ENCODE assay signal across 12 mouse cellular contexts in genomic region chr2:14631590-14631989, GRCm38 (mm10). TPM values are rescaled to one million over a fixed set of nuclear protein-coding genes. Genes with fewer than 3 reads are reported as not detected.
A peak's percentile ranks its signal among the peaks of the same experiment; 100 is the strongest.
DNase-seq lines count a peak whose midpoint lies in the region; ATAC-seq and TF ChIP-seq lines count a peak whose summit lies in the region.
"Had no signal": no experiment of that assay in that cellular context is flagged by ENCODE, and none has a peak within 500 bp of the region (broad histone marks: within the 10 kb centered on the region; RNA-seq: fewer than 3 reads in every experiment).

No protein-coding gene starts in this region.

- 63% methylated on average over 1 of the region's 1 CpGs for WGBS in liver, embryonic 11.5 days
- WGBS in midbrain, embryonic 14.5 days: 93% methylated on average over 1 of the region's 1 CpGs

- H3K4me1 ChIP-seq in liver, embryonic 11.5 days (replicated peaks; ENCODE audit: control insufficient read depth, insufficient read depth, low read length): no peaks in the 10 kb centered on the region
- no peaks in the 10 kb centered on the region for H3K4me1 ChIP-seq in midbrain, embryonic 14.5 days (ENCODE audit: control insufficient read depth, insufficient read depth, low read length)
- H3K4me1 ChIP-seq: limb, embryonic 15.5 days had no signal

- H3K27ac ChIP-seq in gastrocnemius, adult 2 months: no peak overlapping the region
- no peak overlapping the region for H3K27ac ChIP-seq in liver, embryonic 11.5 days (ENCODE audit: low read depth, low read length)
- H3K27ac ChIP-seq in midbrain, embryonic 14.5 days (replicated peaks; ENCODE audit: low read depth, low read length): no peak overlapping the region
- H3K27ac ChIP-seq: heart, adult 2 months; kidney, postnatal 0 days; limb, embryonic 15.5 days had no signal

- intact Hi-C loops in gastrocnemius, adult 2 months (cut with DNase I): no loop called here

- peak; percentile 21 for DNase-seq in gastrocnemius, adult 2 months
- no peak for DNase-seq in gastrocnemius, postnatal 4 days (ENCODE audit: low spot score in 2 of 2)
- no peak for DNase-seq in liver, embryonic 11.5 days (ENCODE audit: low spot score)
- peak; percentile 39 for DNase-seq in skeletal muscle tissue, adult 2 months (ENCODE audit: low read depth, low spot score)
- no peak for DNase-seq in right cerebral cortex, postnatal 36 days (ENCODE audit: low spot score in 2 of 2)
- DNase-seq in right cerebral cortex, postnatal 4 days: no peak
- no peak for DNase-seq in midbrain, embryonic 14.5 days
- DNase-seq: adrenal gland, postnatal 10 days had no signal

- no peaks in the 10 kb centered on the region for H3K36me3 ChIP-seq in liver, embryonic 11.5 days (ENCODE audit: control insufficient read depth, insufficient read depth, low read length)
- no peaks in the 10 kb centered on the region for H3K36me3 ChIP-seq in midbrain, embryonic 14.5 days (ENCODE audit: control insufficient read depth, insufficient read depth, low read length)
- H3K36me3 ChIP-seq: limb, embryonic 15.5 days had no signal

- no peak overlapping the region for H3K4me3 ChIP-seq in gastrocnemius, adult 2 months
- H3K4me3 ChIP-seq in liver, embryonic 11.5 days (ENCODE audit: low read depth, low read length): no peak overlapping the region
- no peak overlapping the region for H3K4me3 ChIP-seq in midbrain, embryonic 14.5 days (replicated peaks; ENCODE audit: low read depth, low read length)
- H3K4me3 ChIP-seq: heart, adult 2 months; limb, embryonic 15.5 days had no signal

- peak; percentile 96 for ATAC-seq in CD4-positive, CD25-positive, alpha-beta regulatory T cell, adult 4 months
- peak; percentile 53; the same call in 1 of the 2 replicates for ATAC-seq in liver, embryonic 11.5 days (replicated peaks; ENCODE audit: low FRiP score)
- ATAC-seq in midbrain, embryonic 14.5 days (ENCODE audit: low FRiP score, low TSS enrichment): no peak

- H3K4me2 ChIP-seq in liver, embryonic 11.5 days: no peak overlapping the region
- H3K4me2 ChIP-seq in midbrain, embryonic 14.5 days (ENCODE audit: low read length): no peak overlapping the region
- H3K4me2 ChIP-seq: limb, embryonic 15.5 days had no signal

- no peak for TF ChIP-seq CTCF in gastrocnemius, adult 2 months (IDR thresholded peaks at IDR 0.05)

- H3K9me3 ChIP-seq in liver, embryonic 11.5 days (ENCODE audit: control insufficient read depth, low read length): no peaks in the 10 kb centered on the region
- H3K9me3 ChIP-seq in midbrain, embryonic 14.5 days (ENCODE audit: control insufficient read depth, low read length): no peaks in the 10 kb centered on the region
- H3K9me3 ChIP-seq: limb, embryonic 15.5 days had no signal

- H3K27me3 ChIP-seq in liver, embryonic 11.5 days (replicated peaks; ENCODE audit: control insufficient read depth, insufficient read depth, low read length): no peaks in the 10 kb centered on the region
- H3K27me3 ChIP-seq in midbrain, embryonic 14.5 days (ENCODE audit: control insufficient read depth, insufficient read depth, low read length): no peaks in the 10 kb centered on the region
- H3K27me3 ChIP-seq: limb, embryonic 15.5 days had no signal

- H3K9ac ChIP-seq in liver, embryonic 11.5 days (ENCODE audit: low read depth, low read length): no peak overlapping the region
- H3K9ac ChIP-seq in midbrain, embryonic 14.5 days (replicated peaks; ENCODE audit: low read length): no peak overlapping the region
- H3K9ac ChIP-seq: limb, embryonic 15.5 days had no signal

RNA-seq across cellular contexts. Expression of gene Cacnb2, which starts 28.7 kb away (rescaled TPM):
- under 1 TPM; 0.51 to 0.73 TPM for total RNA-seq in gastrocnemius, adult 2 months (2021)
- total RNA-seq in gastrocnemius, postnatal 4 days (2021): 1 to 10 TPM; 2.7 to 3.1 TPM
- under 1 TPM in 1 of 2 experiments, not detected in 1; 0.24 TPM for polyA plus RNA-seq in CD4-positive, CD25-positive, alpha-beta regulatory T cell, adult 4 months (2017; shearing (Covaris generic))
- polyA plus RNA-seq in liver, embryonic 11.5 days (2014; fragmentation: Nextera tagmentation; extraction: Ambion mirVana): 0.44 and 0.95 TPM in 2 replicates
- polyA plus RNA-seq in midbrain, embryonic 14.5 days (2014; fragmentation: Nextera tagmentation; extraction: Ambion mirVana): 5.9 and 9.3 TPM in 2 replicates

Comparison
In these comparisons a context has a peak if more than half of its experiments do, and no peak if none do; other contexts are left out.
1. DNase-seq: peak in gastrocnemius, adult 2 months (single experiment) and skeletal muscle tissue, adult 2 months (single experiment); none in gastrocnemius, postnatal 4 days (0 of 2), liver, embryonic 11.5 days (single experiment), right cerebral cortex, postnatal 36 days (0 of 2), right cerebral cortex, postnatal 4 days (single experiment) and midbrain, embryonic 14.5 days (single experiment).